Mouse (Mus musculus) ES-Bruce4 (cell line): ENCODE results near the gene Chga. TPM values are rescaled to one million over a fixed set of nuclear protein-coding genes. Genes with fewer than 3 reads are reported as not detected.

Experiments used
- H3K27ac ChIP-seq: 2 replicates; pipeline ENCODE4 v1.5.1; 2012; ENCODE audit warnings: low read length, inconsistent platforms; ENCODE audit not compliant: insufficient read depth
- H3K27me3 ChIP-seq: 2 replicates; pipeline ENCODE4 v1.6.1; 2012; ENCODE audit warnings: mild to moderate bottlenecking, low read length, inconsistent platforms; ENCODE audit not compliant: control insufficient read depth, poor library complexity, insufficient read depth, severe bottlenecking
- H3K36me3 ChIP-seq: 2 replicates; pipeline ENCODE4 v1.6.1; 2012; ENCODE audit warnings: inconsistent platforms, mild to moderate bottlenecking, low read length, moderate library complexity; ENCODE audit not compliant: control insufficient read depth, poor library complexity, insufficient read depth, severe bottlenecking
- H3K4me1 ChIP-seq: one replicate; pipeline ENCODE4 v1.8.1; 2011; ENCODE audit warnings: low read length; ENCODE audit not compliant: control insufficient read depth, insufficient read depth
- H3K4me3 ChIP-seq: 2 replicates; pipeline ENCODE4 v1.5.1; 2011; ENCODE audit warnings: low read depth, mild to moderate bottlenecking, low read length
- H3K9ac ChIP-seq: 2 replicates; pipeline ENCODE4 v1.6.1; 2012; ENCODE audit warnings: low read depth, mild to moderate bottlenecking, inconsistent platforms; ENCODE audit not compliant: poor library complexity, severe bottlenecking
- H3K9me3 ChIP-seq: replicated peaks from 2 replicates; pipeline ENCODE4 v1.6.1; 2012; ENCODE audit warnings: mild to moderate bottlenecking, low read length, inconsistent platforms; ENCODE audit not compliant: control insufficient read depth, poor library complexity, insufficient read depth, severe bottlenecking
- CTCF ChIP-seq: IDR thresholded peaks from one replicate; pipeline ENCODE4 v1.8.1; 2011; ENCODE audit warnings: low read depth, low read length
- EP300 ChIP-seq: IDR thresholded peaks from 2 replicates; pipeline ENCODE4 v1.6.1; 2011; ENCODE audit warnings: low read depth, low read length; ENCODE audit not compliant: insufficient read depth
- POLR2A ChIP-seq: IDR thresholded peaks from one replicate; pipeline ENCODE4 v1.8.1; 2011; ENCODE audit warnings: low read length; ENCODE audit not compliant: insufficient read depth
- polyA plus RNA-seq: library from polyadenylated mRNA; stranded (reverse); fragments of >200 nt; gene quantifications from 2 replicates; pipeline ENCODE4 v1.2.4, GENCODE M21; 2011; ENCODE audit warnings: low read depth; ENCODE audit not compliant: missing spikeins, insufficient read depth, insufficient read length

The Chga gene
- polyA plus RNA-seq, 1 experiment: 4.5 TPM

DNA sequence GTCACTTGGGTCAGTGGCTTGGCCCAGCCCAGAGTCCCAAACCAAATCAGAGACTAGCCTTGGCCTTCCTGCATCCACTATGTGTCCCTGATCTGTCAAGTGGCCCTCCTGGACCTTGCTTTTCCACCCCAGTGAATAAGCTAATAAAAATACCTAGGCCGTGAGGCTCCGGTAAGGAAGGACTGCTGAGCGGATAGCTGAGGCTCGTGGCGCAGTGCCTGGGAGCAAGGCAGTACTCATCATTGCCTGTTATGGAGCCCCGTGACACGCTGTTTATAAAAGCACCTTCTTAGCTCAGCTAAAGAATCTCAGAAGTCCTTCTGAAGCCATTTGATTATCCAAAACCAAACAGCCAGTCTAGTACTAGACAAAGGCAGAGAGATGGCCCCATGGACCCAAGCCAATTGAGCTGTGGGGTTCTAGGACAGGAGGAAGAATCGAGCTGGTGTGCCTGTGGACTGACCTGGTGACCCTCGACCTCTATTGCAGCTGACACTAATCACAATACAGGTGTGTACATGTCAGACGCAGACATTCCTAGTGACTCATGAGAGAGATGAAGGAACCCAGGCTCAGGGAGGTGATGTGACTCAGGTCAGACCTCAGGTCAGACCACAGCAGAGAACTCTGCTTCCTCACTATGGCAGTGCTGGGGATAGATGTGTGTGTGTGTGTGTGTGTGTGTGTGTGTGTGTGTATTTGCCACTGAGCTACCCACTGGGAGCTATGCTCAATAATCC lies 22.1 kb downstream of the Chga start:
- peaks cover 24% of the 10 kb centered on the region for H3K36me3 ChIP-seq

DNA sequence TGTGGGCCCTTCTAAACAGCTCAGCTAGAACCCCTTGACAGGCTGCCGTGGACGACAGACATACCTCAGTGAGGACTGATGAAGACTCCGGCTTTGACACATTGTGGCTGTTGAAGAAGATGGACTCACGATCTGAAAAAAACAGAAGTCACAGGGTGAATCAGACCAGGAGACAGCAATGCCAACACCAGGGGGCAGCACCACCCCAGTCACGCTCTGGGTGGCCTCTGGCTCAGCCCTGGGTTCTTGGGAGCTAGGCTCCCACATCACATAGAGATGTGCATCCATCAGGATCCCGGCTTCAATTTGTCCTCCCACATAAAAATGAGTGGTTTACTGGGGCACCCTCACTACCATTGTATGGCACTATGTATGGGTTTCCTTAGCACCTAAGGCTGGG lies 24.3 kb downstream of the Chga start:
- H3K36me3 ChIP-seq: peaks cover 12% of the 10 kb centered on the region
- peak; percentile 76 for TF ChIP-seq CTCF
- no peak for TF ChIP-seq EP300
- TF ChIP-seq POLR2A: no peak
- H3K27ac ChIP-seq: no peak overlapping the region
- H3K27me3 ChIP-seq: no peaks in the 10 kb centered on the region
- H3K9me3 ChIP-seq: no peaks in the 10 kb centered on the region
- no peaks in the 10 kb centered on the region for H3K4me1 ChIP-seq
- no peak overlapping the region for H3K9ac ChIP-seq
- no peak overlapping the region for H3K4me3 ChIP-seq

More for the DNA sequence above, 22.1 kb downstream of the Chga start:
- H3K4me1 ChIP-seq: no peaks in the 10 kb centered on the region
- no peaks in the 10 kb centered on the region for H3K27me3 ChIP-seq
- H3K9me3 ChIP-seq: no peaks in the 10 kb centered on the region
- H3K9ac ChIP-seq: no peak overlapping the region
- H3K4me3 ChIP-seq: no peak overlapping the region
- no peak for TF ChIP-seq POLR2A
- TF ChIP-seq CTCF: no peak
- no peak overlapping the region for H3K27ac ChIP-seq

DNA sequence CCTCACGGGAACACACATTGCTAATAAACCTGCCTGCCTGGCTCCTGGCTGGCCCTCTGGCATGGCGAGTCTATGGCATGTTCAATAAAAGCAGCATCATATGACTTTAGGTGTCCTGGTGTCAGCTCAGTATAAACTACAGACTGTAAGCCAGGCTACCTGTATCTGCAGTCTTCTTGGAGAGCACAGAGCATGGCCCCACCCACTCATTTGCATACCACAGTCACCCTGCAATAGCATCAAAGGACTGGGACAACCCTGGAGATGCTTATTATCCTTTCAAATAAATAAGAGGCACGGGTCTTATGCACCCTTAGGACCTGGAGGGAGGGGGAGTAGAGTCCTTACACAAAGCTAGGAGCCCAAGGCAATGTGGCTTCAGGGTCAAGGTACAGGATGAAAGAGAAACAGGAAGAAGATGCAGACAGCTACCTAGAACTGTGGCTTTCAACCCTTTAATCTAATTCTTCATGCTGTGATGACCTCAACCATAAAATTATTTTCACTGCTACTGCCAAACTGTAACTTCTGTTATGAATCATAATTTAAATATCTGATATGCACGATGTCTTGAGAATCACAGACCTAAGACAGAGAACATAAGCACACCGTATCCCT lies 26.9 kb downstream of the Chga start:
- Histone ChIP-seq H3K27me3 (no peaks in the 10 kb centered on the region), H3K4me1 (no peaks in the 10 kb centered on the region), H3K27ac (no peak overlapping the region), H3K9ac (no peak overlapping the region), H3K36me3 (peaks cover 10% of the 10 kb centered on the region), H3K9me3 (no peaks in the 10 kb centered on the region), H3K4me3 (no peak overlapping the region)
- TF ChIP-seq POLR2A: no peak
- TF ChIP-seq CTCF: no peak
- no peak for TF ChIP-seq EP300

DNA sequence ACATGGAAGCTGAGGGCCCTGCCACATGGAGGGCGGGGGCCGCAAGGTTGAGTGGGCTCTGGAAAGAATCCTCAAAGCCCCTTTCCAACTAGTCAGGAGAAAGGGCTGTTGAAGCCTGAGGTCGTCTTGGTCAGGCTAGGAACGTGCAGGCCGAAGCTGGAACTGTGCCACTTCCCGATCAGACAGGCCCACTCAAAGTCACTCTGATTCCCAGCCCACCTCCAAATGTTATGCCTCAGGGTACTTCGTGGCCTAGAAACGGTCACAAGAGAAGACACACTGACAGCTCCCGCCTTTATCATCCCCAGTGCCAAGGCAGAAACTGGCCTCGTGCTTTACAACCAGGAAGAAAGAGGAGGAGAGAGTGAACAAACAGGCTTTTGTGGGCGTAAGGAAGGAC lies 27.7 kb downstream of the Chga start:
- TF ChIP-seq POLR2A: no peak
- TF ChIP-seq CTCF: no peak
- TF ChIP-seq EP300: no peak

DNA sequence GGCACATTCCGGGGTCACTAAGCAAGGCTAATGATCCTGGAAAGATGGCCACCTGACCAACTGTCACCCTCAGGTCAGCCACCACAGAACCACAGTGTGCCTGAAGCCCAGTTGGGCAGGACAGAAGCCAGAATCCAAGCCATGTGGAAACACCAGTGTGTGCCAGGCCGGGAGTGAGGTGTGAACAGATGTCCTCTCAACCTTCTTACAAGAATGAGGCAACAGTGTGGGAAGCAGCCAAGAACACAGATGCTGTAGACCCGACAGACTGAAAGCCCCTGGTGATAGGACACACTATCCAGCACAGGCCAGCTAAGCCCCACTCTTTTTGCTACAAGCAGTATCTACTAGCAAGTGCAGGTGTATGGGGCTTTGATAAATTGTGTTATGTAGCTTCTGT lies 30.6 kb downstream of the Chga start:
- no peaks in the 10 kb centered on the region for H3K9me3 ChIP-seq
- H3K36me3 ChIP-seq: peaks cover 7% of the 10 kb centered on the region
- no peak overlapping the region for H3K4me3 ChIP-seq
- H3K4me1 ChIP-seq: no peaks in the 10 kb centered on the region
- H3K27me3 ChIP-seq: no peaks in the 10 kb centered on the region
- H3K27ac ChIP-seq: no peak overlapping the region
- no peak for TF ChIP-seq POLR2A
- TF ChIP-seq CTCF: no peak
- TF ChIP-seq EP300: no peak
- H3K9ac ChIP-seq: no peak overlapping the region

More for the DNA sequence above, 27.7 kb downstream of the Chga start:
- H3K4me1 ChIP-seq: no peaks in the 10 kb centered on the region
- peaks cover 10% of the 10 kb centered on the region for H3K36me3 ChIP-seq
- no peaks in the 10 kb centered on the region for H3K27me3 ChIP-seq
- no peaks in the 10 kb centered on the region for H3K9me3 ChIP-seq
- H3K27ac ChIP-seq: no peak overlapping the region
- H3K9ac ChIP-seq: no peak overlapping the region
- H3K4me3 ChIP-seq: no peak overlapping the region

DNA sequence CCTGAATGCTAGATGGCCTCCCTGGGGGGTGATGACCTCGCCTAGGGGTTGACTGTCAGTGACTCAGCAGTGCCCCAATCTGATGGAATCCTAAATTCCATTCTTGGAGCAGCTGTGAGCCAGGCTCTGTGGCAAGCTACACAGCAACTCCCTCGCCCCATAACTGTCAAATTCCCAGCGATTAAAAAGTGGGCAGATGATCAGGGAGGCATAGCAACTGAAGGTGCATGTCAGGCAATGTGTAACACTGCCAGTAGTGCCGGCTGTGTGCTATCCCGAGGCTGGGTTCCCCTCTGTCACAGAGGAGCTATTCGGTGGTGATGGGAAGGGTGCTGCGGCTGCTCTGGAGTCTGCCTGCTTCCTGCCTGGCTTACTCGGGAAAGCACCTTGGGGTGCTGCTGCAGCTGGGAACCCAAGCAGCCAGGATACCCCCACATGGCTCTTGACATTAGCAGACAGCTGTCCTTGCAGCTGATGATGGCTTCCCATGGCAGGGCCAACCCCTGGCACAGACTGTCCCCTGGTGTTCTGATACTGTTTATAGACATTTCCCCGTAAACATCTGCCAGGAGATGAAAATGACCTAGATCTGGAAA lies 31.6 kb downstream of the Chga start:
- Histone ChIP-seq H3K36me3 (peaks cover 7% of the 10 kb centered on the region), H3K4me3 (no peak overlapping the region)

More for the DNA sequence above, 31.6 kb downstream of the Chga start:
- TF ChIP-seq POLR2A (no peak), CTCF (no peak)
- Histone ChIP-seq H3K27ac (no peak overlapping the region), H3K9ac (no peak overlapping the region), H3K4me1 (no peaks in the 10 kb centered on the region), H3K27me3 (no peaks in the 10 kb centered on the region), H3K9me3 (no peaks in the 10 kb centered on the region)
